Mouse (Mus musculus): ENCODE data around the gene Zfp277. TPM values are rescaled to one million over a fixed set of nuclear protein-coding genes. Genes with fewer than 3 reads are reported as not detected.

The Zfp277 gene
- total RNA-seq (2021), result 1 to 10 TPM; 8.5 to 8.6 TPM
- long read RNA-seq, experiment 1, transcript Zfp277-201 (12 exons, 2,188 nt), result major isoform, 8 of 14 reads
- long read RNA-seq, experiment 1, partial matches to known transcripts, result 1 of 14 reads
- long read RNA-seq, experiment 1, other reads (novel, unspliced or antisense), result 5 of 14 reads
- long read RNA-seq, experiment 2, transcript Zfp277-201 (12 exons, 2,188 nt), result major isoform, 9 of 14 reads
- long read RNA-seq, experiment 2, partial matches to known transcripts, result 0 of 14 reads
- long read RNA-seq, experiment 2, other reads (novel, unspliced or antisense), result 5 of 14 reads

DNA sequence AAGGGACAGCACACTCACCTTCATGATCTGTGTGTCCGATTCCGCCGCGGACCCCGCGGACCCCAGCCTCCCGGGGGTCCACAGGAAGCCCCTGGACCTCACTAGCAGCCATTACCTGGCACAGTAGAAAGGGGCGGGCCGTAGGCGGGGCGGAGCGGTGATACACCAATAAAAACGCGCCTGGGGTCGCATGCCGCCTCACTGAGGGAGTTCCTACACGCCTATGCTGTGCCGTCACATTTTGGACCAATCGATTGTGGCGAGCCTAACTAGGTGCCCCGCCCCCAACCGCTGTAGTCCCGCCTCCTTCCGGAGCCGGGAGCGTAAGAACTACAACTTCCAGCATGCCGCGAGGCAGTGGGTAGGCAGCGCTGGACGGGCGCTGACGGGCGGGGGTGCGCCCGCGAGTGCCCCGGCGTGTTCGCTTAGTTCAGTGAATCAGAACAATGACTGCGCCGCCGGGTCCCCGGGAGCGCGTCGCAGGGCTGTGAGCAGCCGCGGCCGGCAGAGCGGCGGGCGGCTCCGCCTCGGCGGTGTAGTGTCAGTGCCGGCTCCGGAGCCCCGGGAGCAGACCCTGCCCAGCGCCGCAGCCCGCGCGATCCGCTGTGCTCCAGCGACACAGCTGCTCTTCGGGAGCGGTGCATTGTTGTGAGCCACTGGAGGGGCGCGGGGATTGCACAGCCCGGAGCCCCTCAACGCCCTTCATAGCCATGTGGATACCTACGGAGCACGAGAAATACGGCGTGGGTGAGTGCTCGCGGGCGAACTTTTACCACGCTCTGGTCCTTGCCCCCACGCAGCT is at the start of gene Zfp277, which contains the start of gene Dock4:
Gene Zfp277 (minus strand): TSS at position 255 of the 802 bp plus-strand sequence.
Gene Dock4 (plus strand): TSS at position 305 of the 802 bp plus-strand sequence.
- peak; percentile 3; the same call in 1 of the 2 replicates for TF ChIP-seq CTCF (IDR thresholded peaks at IDR 0.05)
- H3K27ac ChIP-seq, result peak within 1 kb of the TSS; percentile 94
- H3K4me3 ChIP-seq, result peak within 1 kb of the TSS; percentile 92
- intact Hi-C loops (cut with DNase I), result loop anchor here (2.0 to 5.0 kb wide), 2 partner anchors 53 to 189 kb away; no protein-coding TSS in a partner anchor
- peak; percentile 99 for DNase-seq

DNA sequence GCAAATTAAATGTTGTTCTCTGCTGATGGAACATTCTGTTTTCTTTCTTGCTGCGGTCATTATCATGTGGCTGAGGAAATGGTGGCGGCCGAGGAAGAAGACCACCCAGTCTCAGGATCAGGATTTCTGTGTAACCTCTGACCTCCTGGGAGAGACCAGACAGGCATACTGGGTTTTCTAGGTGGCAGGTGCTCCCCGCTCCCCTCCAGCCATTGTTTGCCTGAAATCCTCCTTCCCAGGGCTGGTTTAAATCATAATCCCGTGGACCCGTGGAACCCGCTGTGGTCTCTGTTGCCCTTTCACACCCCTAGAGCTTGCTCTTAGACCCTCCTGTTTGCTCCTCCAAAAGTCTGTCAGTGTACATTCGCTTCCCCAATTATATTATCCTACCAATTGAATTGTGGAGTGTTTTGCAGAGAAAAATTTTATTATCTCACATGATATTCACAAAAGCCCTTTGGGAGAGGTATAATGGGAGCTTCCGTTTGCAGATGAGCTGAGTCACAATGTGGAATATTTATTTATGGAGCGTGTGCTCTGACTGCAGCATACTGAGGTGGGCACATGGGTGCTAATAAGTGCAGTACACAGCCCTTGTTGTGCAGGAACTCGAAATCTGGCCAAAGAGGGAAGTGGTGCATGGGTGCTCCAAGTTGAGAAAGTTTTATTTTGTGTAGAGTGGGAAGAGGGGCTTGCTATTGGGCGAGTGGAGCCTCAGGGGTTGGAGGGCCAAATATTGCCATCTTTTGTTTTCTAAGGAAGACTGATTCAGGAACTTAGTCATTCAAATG is 40.5 kb upstream of the Zfp277 start:
- no peak for DNase-seq
- TF ChIP-seq CTCF (IDR thresholded peaks at IDR 0.05), result no peak
- H3K27ac ChIP-seq, result no peak overlapping the region
- no peak overlapping the region for H3K4me3 ChIP-seq
- intact Hi-C loops (cut with DNase I), result no loop called here

DNA sequence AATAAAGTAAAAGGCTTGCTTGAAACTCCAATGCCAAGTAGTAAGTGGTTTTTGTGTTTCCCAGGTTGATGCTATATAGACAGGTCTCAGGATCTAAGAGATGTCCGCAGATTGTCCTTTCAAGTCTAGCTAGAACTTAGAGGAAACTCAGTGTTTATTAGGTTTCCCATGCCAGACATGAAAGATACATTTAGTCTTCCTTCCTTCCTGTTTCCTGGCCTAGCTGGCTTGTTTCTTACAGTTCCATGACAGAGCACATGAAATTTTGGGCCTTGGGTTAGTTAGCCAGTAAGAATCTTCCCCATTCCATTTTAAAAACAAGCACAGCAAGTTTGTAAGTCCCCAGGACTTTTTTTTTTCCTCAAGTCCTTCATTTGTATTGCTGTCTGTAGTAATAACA is 39.5 kb upstream of the Zfp277 start:
- Histone ChIP-seq H3K4me3 (no peak overlapping the region), H3K27ac (peak overlapping the region; percentile 44; the same call in 1 of the 2 replicates)
- no peak for TF ChIP-seq CTCF (IDR thresholded peaks at IDR 0.05)
- DNase-seq, result no peak
- intact Hi-C loops (cut with DNase I), result no loop called here

DNA sequence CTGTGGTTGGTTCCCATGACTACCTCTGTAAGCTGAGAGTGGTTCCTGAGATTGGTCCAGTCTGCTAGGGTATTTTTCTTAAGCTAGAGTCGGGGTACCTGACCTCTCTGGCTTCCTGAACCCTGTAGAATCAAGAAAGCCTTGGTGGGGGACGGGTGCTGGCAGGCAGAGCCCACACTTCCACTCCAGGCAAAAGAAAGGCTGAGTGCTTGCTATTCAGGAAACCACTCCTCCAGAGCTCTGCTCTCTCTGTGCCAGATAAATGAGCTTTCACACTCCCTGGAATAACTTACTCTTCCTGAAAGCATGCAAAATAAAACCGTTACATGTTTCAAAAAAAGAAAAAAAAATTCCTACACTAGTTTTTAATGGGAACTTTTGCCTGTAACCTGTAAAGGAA is 38.5 kb upstream of the Zfp277 start:
- peak overlapping the region; percentile 52 for H3K27ac ChIP-seq
- no peak for TF ChIP-seq CTCF (IDR thresholded peaks at IDR 0.05)
- intact Hi-C loops (cut with DNase I), result no loop called here
- H3K4me3 ChIP-seq, result no peak overlapping the region
- no peak for DNase-seq

DNA sequence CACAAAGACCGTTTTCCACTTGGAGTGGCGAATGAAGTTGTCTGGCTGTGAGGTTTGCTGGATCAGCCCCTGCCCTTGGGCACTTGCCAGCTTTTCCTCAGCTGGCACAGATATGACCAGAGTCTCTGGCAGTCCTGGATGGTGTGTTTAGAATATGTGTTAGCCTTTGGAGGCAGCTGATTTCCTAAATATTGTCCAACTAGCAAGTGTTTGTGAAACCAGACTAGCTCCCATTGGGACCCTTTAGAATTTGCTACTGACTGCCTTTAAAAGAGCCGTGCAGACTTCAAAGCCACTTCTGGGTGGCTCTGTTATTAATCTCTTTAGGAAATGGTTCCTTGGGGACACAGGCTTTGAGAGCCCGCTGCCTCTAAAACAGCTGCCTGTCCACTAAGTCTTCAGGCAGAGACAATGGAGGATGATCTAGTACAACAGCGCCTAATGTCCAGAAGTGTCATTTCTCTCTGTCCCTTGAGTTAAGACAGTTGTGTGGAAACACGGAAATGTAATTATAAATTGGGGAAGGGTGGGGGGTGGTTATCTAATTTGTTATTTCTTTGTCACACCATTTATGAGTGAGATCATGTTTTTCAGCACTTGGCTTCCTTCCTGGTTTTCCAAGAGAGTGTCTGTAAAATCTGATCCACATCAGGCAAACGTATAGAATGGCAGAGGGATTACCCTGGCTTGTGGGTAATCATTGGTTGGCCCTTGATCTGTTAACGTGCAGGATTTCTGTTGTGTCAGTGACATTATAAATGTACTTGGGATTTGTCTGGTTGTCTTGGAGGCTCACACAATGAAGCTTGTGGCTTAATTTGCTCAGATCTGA is 32.1 kb upstream of the Zfp277 start:
- Histone ChIP-seq H3K27ac (peak overlapping the region; percentile 28; the same call in 1 of the 2 replicates), H3K4me3 (0 out of 2 replicates have a peak overlapping the region, but pooled peaks have one; percentile 28)
- TF ChIP-seq CTCF (IDR thresholded peaks at IDR 0.05), result no peak
- intact Hi-C loops (cut with DNase I), result no loop called here
- DNase-seq, result peak; percentile 45

DNA sequence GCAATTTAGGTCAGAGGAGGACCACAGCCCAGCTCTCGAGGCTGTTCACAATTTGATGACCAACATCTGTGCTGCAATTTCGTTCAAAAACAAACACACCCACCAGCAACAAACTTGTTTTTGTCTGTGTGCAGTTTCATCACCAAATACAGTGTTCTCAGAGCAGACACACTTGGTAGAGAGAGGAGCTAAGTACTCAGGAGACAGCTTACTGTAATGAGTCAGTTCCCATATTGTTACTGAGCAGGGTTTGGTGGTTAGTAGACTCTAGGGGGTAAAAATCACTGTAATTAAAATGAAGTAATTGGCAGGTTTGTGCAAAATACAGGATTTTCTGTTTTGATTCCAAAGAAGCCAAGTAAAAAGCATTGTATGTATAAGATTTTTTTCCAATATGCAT is 28.0 kb upstream of the Zfp277 start:
- TF ChIP-seq CTCF (IDR thresholded peaks at IDR 0.05), result no peak
- intact Hi-C loops (cut with DNase I), result no loop called here
- no peak for DNase-seq
- H3K4me3 ChIP-seq, result no peak overlapping the region
- peak overlapping the region; percentile 49; the same call in 1 of the 2 replicates for H3K27ac ChIP-seq

DNA sequence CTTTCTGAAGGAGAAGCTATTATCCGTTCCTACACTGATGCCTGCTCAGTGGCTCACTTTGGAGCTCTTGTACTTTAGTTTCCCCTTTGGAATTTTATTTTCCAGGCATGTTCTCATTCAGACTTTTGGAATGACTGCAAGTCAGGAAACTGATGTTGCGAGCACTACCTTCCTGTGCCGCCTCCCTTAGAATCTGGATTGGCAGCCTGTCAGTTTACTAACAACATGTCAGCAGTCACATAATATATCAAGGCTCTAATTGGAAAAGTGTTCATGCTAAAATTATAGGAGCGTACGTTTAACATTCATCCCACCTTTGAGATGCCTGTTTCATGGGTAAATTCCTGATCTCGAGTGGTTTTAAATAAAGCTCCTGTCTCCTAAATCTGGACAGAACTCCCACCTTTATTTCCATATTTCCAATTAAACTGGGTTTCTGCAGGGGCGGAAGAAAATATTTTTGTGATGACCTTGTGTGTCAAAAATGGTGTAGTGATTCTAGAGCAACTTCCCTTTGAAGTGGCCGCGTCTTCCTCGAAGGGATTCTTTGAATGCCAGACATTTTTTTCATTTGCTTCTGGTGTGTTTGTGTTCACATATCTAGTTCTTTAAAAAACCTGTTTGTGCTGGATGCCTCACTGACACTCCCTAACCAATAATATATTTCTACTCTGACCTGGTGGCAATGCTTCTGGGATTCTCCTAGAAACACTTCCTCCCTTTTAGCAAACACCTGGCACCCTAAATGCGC is 26.1 kb upstream of the Zfp277 start:
- intact Hi-C loops (cut with DNase I), result no loop called here

DNA sequence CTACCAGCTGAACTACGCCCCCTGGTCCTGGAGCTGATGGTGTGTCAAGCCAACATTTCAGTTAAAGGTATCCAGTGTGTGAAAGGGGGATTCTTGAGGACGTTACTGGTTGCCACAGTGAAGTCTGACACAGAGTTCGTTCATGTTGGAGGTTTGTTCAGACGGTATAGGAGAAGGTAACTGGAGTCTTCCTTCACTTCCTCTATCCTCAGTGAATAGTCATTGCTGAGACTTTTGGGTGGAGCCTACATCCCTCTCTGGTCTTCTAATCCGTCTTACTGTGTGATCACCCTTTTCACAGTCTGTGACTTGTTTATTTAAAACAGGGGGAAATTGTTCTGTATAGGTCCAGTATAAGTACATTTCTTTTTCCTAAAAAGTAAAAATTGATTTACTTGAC is 23.3 kb upstream of the Zfp277 start:
- TF ChIP-seq CTCF (IDR thresholded peaks at IDR 0.05), result no peak
- Histone ChIP-seq H3K4me3 (no peak overlapping the region), H3K27ac (no peak overlapping the region)
- intact Hi-C loops (cut with DNase I), result no loop called here
- no peak for DNase-seq

More for the DNA sequence above, 26.1 kb upstream of the Zfp277 start:
- TF ChIP-seq CTCF (IDR thresholded peaks at IDR 0.05), result no peak
- DNase-seq, result no peak
- peak overlapping the region; percentile 71 for H3K27ac ChIP-seq
- H3K4me3 ChIP-seq, result peak overlapping the region; percentile 58

DNA sequence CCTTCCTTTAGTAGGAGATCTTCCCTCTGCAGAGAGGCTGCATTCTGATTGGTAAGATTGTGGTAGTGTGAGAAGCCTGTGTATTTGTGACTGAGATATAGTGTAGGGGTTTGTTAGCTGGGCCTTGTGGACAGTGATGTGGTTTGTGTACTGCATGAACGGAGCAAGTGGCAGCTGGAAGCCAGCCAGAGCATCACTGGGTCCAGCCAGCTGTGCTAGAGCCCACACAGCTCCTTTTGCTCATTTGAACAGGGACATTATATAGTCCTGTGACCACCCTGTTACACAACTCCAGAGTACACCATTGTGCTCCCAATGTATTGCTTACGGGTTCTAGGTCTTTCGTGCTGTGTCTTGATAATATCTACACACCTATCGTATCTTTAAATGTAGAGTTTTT is 22.5 kb upstream of the Zfp277 start:
- DNase-seq, result no peak
- intact Hi-C loops (cut with DNase I), result no loop called here
- Histone ChIP-seq H3K4me3 (no peak overlapping the region), H3K27ac (no peak overlapping the region)
- no peak for TF ChIP-seq CTCF (IDR thresholded peaks at IDR 0.05)

DNA sequence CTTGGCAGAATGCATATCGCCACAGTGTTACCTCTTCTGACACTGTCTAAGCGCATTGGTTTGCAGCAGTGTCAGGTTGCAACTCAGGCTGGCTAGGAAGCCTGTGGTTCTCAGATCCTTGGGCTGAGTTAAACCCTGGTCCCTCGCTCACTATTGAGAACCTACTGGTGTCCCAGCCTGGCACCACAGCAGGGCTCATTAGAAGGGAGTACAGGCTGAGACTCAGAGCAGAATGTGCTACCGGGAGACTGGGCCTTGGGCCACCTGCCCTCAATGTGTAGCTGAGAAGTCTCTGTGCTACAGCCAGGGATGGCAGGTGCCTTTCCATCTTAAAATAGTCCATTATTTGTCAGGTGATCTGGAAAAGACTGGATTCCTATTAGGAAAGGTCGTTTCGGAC is 18.6 kb upstream of the Zfp277 start:
- peak; percentile 78 for DNase-seq
- intact Hi-C loops (cut with DNase I), result no loop called here
- peak overlapping the region; percentile 81 for H3K27ac ChIP-seq

DNA sequence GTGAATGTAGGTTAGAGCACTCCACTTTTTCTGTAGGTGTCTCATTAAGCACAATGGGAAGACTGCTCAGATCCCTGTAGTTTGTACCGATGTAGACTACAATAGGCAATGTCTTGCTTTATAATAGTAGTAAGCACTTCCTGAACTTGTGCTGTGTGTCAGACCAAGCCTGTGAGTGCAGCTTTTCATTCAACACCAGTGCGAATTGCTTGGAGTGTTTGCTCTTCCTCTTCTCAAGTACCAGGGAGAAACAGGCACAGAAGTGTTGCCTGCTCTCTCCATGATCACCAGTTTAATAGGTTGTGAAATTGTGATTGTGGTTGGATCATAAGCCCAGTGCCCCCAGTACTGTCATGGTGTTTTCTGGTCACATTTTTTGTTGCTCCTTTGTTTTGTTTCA is 18.1 kb upstream of the Zfp277 start:
- DNase-seq, result no peak
- H3K27ac ChIP-seq, result peak overlapping the region; percentile 81
- H3K4me3 ChIP-seq, result peak overlapping the region; percentile 46
- TF ChIP-seq CTCF (IDR thresholded peaks at IDR 0.05), result no peak
- intact Hi-C loops (cut with DNase I), result no loop called here

More for the DNA sequence above, 18.6 kb upstream of the Zfp277 start:
- TF ChIP-seq CTCF (IDR thresholded peaks at IDR 0.05), result no peak
- peak overlapping the region; percentile 46 for H3K4me3 ChIP-seq

All from gastrocnemius, adult 2 months (tissue).